Mouse (Mus musculus) hindbrain, embryonic 11.5 days (tissue): ENCODE data around the gene Zfhx3. TPM values are rescaled to one million over a fixed set of nuclear protein-coding genes. Genes with fewer than 3 reads are reported as not detected.

Experiments used
- ATAC-seq: fragments of 200-750 bp; cut with Nextera tagmentation; 2 replicates; pipeline ENCODE4 v1.8.0; 2017; ENCODE audit warnings: mild to moderate bottlenecking, moderate TSS enrichment, moderate library complexity; ENCODE audit not compliant: low FRiP score
- DNase-seq: peaks from one replicate; pipeline ENCODE4 v3.0.0-alpha.2; 2015; ENCODE audit warnings: low spot score
- H3K27ac ChIP-seq: fragments of 300-500 bp; sonication (generic); 2 replicates; pipeline ENCODE4 v1.5.1; 2014; ENCODE audit warnings: mild to moderate bottlenecking, low read depth, low read length
- H3K27me3 ChIP-seq: fragments of 300-500 bp; sonication (generic); 2 replicates; pipeline ENCODE4 v1.6.1; 2014; ENCODE audit warnings: mild to moderate bottlenecking, low read length, moderate library complexity, mixed read lengths; ENCODE audit not compliant: control insufficient read depth, insufficient read depth
- H3K36me3 ChIP-seq: fragments of 300-500 bp; sonication (generic); 2 replicates; pipeline ENCODE4 v1.6.1; 2014; ENCODE audit warnings: mild to moderate bottlenecking, low read length, moderate library complexity, mixed read lengths; ENCODE audit not compliant: control insufficient read depth, insufficient read depth
- H3K4me1 ChIP-seq: fragments of 300-500 bp; sonication (generic); replicated peaks from 2 replicates; pipeline ENCODE4 v1.6.1; 2014; ENCODE audit warnings: low read length, mixed read lengths; ENCODE audit not compliant: control insufficient read depth, insufficient read depth
- H3K4me2 ChIP-seq: fragments of 300-500 bp; sonication (generic); replicated peaks from 2 replicates; pipeline ENCODE4 v1.6.1; 2014; ENCODE audit warnings: mild to moderate bottlenecking, low read depth, low read length
- H3K4me3 ChIP-seq: fragments of 300-500 bp; sonication (generic); 2 replicates; pipeline ENCODE4 v1.5.1; 2014; ENCODE audit warnings: low read depth, low read length
- H3K9ac ChIP-seq: fragments of 300-500 bp; sonication (generic); 2 replicates; pipeline ENCODE4 v1.6.1; 2014; ENCODE audit warnings: low read depth, low read length
- H3K9me3 ChIP-seq: fragments of 300-500 bp; sonication (generic); 2 replicates; pipeline ENCODE4 v1.6.1; 2016; ENCODE audit warnings: low read length; ENCODE audit not compliant: control insufficient read depth
- WGBS: fragments of 180-500 bp; shearing (Covaris S2); extraction: QIAGEN DNeasy Blood & Tissue Kit; methylation state at CpG from one replicate; pipeline ENCODE4 v1.1.7; 2014; 5-methylcytosine and 5-hydroxymethylcytosine counted together
- polyA plus RNA-seq: library from polyadenylated mRNA; unstranded; fragments of >200 nt; fragmentation: Nextera tagmentation; extraction: Ambion mirVana; gene quantifications from 2 replicates; pipeline ENCODE4 v1.2.1, GENCODE M21; 2014

Zfhx3 gene
- polyA plus RNA-seq, 1 experiment from 2014 or later = 47.1 TPM

- ATAC-seq = no peak
- peak overlapping the region; percentile 49 for H3K9ac ChIP-seq
- DNase-seq = no peak
- no peaks in the 10 kb centered on the region for H3K36me3 ChIP-seq
- 2% methylated on average over 8 of the region's 8 CpGs for WGBS
- H3K4me1 ChIP-seq = peaks cover 40% of the 10 kb centered on the region
- H3K4me3 ChIP-seq = no peak overlapping the region
- H3K9me3 ChIP-seq = no peaks in the 10 kb centered on the region
- peak overlapping the region; percentile 82 for H3K27ac ChIP-seq
- H3K27me3 ChIP-seq = no peaks in the 10 kb centered on the region
- H3K4me2 ChIP-seq = peak overlapping the region; percentile 20
Observed at GRCm38 (mm10) chr8:108710607-108711489, 768.4 kb downstream of the Zfhx3 start.

DNA sequence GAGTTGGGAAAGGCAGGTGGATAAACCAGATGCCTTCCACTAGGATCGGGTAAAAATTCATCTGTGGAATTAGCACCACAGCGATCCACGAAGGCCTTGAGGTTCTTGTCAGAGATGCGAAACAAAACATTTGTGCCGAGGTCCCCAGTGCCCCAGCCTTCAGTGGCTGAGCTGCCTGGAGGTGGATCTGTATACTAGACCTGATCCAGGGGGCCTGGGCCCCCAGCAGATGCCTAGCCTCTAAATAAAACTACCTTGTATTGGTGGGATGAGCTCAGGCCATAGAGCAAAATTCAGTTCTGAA is 769.0 kb downstream of the Zfhx3 start:
- no peak overlapping the region for H3K4me3 ChIP-seq
- H3K4me1 ChIP-seq = peaks cover 40% of the 10 kb centered on the region
- DNase-seq = no peak
- peak overlapping the region; percentile 41; the same call in 1 of the 2 replicates for H3K9ac ChIP-seq
- WGBS = 15% methylated on average over 5 of the region's 5 CpGs
- peak overlapping the region; percentile 82; the same call in 1 of the 2 replicates for H3K27ac ChIP-seq
- H3K9me3 ChIP-seq = no peaks in the 10 kb centered on the region
- no peak for ATAC-seq
- no peaks in the 10 kb centered on the region for H3K36me3 ChIP-seq
- no peaks in the 10 kb centered on the region for H3K27me3 ChIP-seq
- H3K4me2 ChIP-seq = peak overlapping the region; percentile 25

DNA sequence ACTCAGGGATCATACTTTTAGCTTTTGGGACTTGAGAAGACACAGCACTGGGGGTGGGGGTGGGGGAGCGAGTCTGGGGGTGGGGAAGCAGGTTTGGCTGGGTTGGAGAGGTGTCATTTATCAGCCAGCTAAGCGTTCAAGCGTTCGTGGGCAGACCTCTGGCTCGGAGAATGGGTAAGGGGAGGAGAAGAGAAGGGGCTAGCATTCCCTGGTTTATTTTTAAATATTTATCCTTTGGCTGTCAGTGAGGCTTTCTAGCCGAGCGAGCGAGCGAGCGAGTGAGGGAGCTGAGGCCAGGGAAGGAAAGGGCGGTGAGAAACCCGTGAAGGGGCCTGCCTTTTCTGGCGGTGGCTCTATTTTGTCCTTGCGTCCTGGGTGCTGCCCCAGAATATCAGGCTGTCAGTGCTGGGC is 769.6 kb downstream of the Zfhx3 start:
- WGBS = 9% methylated on average over 14 of the region's 14 CpGs
- no peak for ATAC-seq
- Histone ChIP-seq H3K9ac (peak overlapping the region; percentile 53), H3K27me3 (no peaks in the 10 kb centered on the region), H3K27ac (peak overlapping the region; percentile 77), H3K4me1 (peaks cover 40% of the 10 kb centered on the region), H3K4me2 (peak overlapping the region; percentile 32), H3K4me3 (no peak overlapping the region), H3K36me3 (no peaks in the 10 kb centered on the region), H3K9me3 (no peaks in the 10 kb centered on the region)
- DNase-seq = no peak

- Histone ChIP-seq H3K36me3 (no peaks in the 10 kb centered on the region), H3K4me3 (no peak overlapping the region), H3K4me1 (peaks cover 40% of the 10 kb centered on the region), H3K9me3 (no peaks in the 10 kb centered on the region), H3K27me3 (no peaks in the 10 kb centered on the region), H3K27ac (peak overlapping the region; percentile 77), H3K9ac (peak overlapping the region; percentile 92), H3K4me2 (peak overlapping the region; percentile 32)
- 12% methylated on average over 4 of the region's 4 CpGs for WGBS
- no peak for ATAC-seq
- no peak for DNase-seq
Observed at GRCm38 (mm10) chr8:108712607-108713006, 770.2 kb downstream of the Zfhx3 start.

DNA sequence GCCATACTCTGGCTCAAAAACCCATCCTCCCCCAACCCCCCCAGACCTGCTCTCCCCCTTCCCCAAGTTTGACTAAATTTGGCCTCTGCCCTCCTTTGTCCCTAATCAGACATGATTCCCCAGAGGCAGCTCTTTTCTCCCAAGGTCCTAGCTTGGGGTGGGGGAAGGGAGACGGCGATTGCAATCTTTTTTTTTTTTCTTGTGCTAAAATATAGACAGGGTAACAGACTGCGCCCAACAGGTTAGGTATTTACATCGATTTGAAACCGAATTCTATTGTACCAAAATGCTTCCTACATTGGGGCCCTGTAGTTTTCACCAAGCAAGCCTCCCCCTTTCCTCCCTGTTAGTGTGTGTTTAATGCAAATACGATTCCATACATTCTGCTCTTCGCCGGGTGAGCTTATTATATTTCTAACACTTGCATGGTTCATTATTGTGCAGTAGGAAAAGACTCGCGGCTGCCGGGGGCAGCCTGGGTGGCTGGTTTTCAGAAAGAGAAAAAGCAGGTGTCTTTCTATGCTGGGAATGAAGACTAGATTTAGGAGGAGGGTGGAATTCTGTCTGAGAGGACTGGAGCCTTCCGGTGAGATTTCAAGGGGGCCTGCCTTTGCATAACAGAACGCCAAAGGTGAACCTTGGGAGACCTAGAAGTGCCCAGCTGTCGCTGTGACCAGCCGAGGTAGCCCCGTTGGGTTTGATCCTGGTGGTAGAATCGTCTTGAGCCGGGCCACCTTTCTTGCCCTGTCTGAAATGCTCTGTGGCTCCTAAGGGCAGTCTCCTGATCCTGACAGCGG is 771.1 kb downstream of the Zfhx3 start:
- Histone ChIP-seq H3K9me3 (no peaks in the 10 kb centered on the region), H3K4me2 (peak overlapping the region; percentile 99), H3K27me3 (no peaks in the 10 kb centered on the region), H3K27ac (peak overlapping the region; percentile 98), H3K4me3 (peak overlapping the region; percentile 77), H3K9ac (peak overlapping the region; percentile 92), H3K4me1 (peaks cover 46% of the 10 kb centered on the region), H3K36me3 (no peaks in the 10 kb centered on the region)
- WGBS = 6% methylated on average over 19 of the region's 19 CpGs
- DNase-seq (peak; percentile 54), ATAC-seq (no peak)

GRCm38 (mm10) chr8:108714143-108714635 is 771.7 kb downstream of the Zfhx3 start:
- DNase-seq (no peak), ATAC-seq (peak; percentile 14; the same call in 1 of the 2 replicates)
- H3K36me3 ChIP-seq = no peaks in the 10 kb centered on the region
- under 1% methylated on average over 21 of the region's 21 CpGs for WGBS
- peak overlapping the region; percentile 77 for H3K4me3 ChIP-seq
- H3K27ac ChIP-seq = peak overlapping the region; percentile 98
- H3K4me2 ChIP-seq = peak overlapping the region; percentile 99
- no peaks in the 10 kb centered on the region for H3K27me3 ChIP-seq
- peak overlapping the region; percentile 92 for H3K9ac ChIP-seq
- peaks cover 42% of the 10 kb centered on the region for H3K4me1 ChIP-seq
- H3K9me3 ChIP-seq = no peaks in the 10 kb centered on the region

GRCm38 (mm10) chr8:108714636-108715415 is 772.4 kb downstream of the Zfhx3 start:
- H3K4me1 ChIP-seq = peaks cover 41% of the 10 kb centered on the region
- peak overlapping the region; percentile 92 for H3K9ac ChIP-seq
- H3K9me3 ChIP-seq = no peaks in the 10 kb centered on the region
- H3K27me3 ChIP-seq = no peaks in the 10 kb centered on the region
- peak; percentile 82 for DNase-seq
- peak overlapping the region; percentile 77 for H3K4me3 ChIP-seq
- WGBS = under 1% methylated on average over 51 of the region's 84 CpGs
- H3K36me3 ChIP-seq = no peaks in the 10 kb centered on the region
- peak overlapping the region; percentile 99 for H3K4me2 ChIP-seq
- peak overlapping the region; percentile 98 for H3K27ac ChIP-seq
- peak; percentile 84 for ATAC-seq

GRCm38 (mm10) chr8:108715416-108715948 is 773.0 kb downstream of the Zfhx3 start:
- Histone ChIP-seq H3K4me3 (peak overlapping the region; percentile 77), H3K9ac (peak overlapping the region; percentile 92), H3K4me1 (peaks cover 38% of the 10 kb centered on the region), H3K36me3 (no peaks in the 10 kb centered on the region), H3K27me3 (no peaks in the 10 kb centered on the region), H3K27ac (peak overlapping the region; percentile 98; the same call in 1 of the 2 replicates), H3K4me2 (peak overlapping the region; percentile 99), H3K9me3 (no peaks in the 10 kb centered on the region)
- DNase-seq (no peak), ATAC-seq (no peak)
- whole genome bisulfite sequencing = 13% methylated on average over 10 of the region's 11 CpGs
